Mouse (Mus musculus) intestine, embryonic 15.5 days (tissue): ENCODE measurements at regions not wholly inside any gene's neighbourhood (a gene's known extent, or its start where the extent isn't known, plus 50 kb on each side); places are given as distances from the start of the nearest gene placed in this dataset.

Experiments
- ATAC-seq: fragments of 200-750 bp; cut with Nextera tagmentation; 2 replicates; pipeline ENCODE4 v1.8.0; 2017; ENCODE audit warnings: moderate TSS enrichment, moderate library complexity
- H3K27ac ChIP-seq: fragments of 300-500 bp; sonication (generic); 2 replicates; pipeline ENCODE4 v1.5.1; 2015; ENCODE audit warnings: mild to moderate bottlenecking, inconsistent platforms
- H3K27me3 ChIP-seq: fragments of 300-500 bp; sonication (generic); replicated peaks from 2 replicates; pipeline ENCODE4 v1.6.1; 2015; ENCODE audit warnings: inconsistent platforms
- H3K36me3 ChIP-seq: fragments of 300-500 bp; sonication (generic); 2 replicates; pipeline ENCODE4 v1.6.1; 2015; ENCODE audit warnings: inconsistent platforms
- H3K4me1 ChIP-seq: fragments of 300-500 bp; sonication (generic); replicated peaks from 2 replicates; pipeline ENCODE4 v1.6.1; 2015; ENCODE audit warnings: inconsistent platforms
- H3K4me2 ChIP-seq: fragments of 300-500 bp; sonication (generic); replicated peaks from 2 replicates; pipeline ENCODE4 v1.6.1; 2015; ENCODE audit warnings: mild to moderate bottlenecking, inconsistent platforms
- H3K4me3 ChIP-seq: fragments of 300-500 bp; sonication (generic); replicated peaks from 2 replicates; pipeline ENCODE4 v1.5.1; 2015; ENCODE audit warnings: inconsistent platforms
- H3K9ac ChIP-seq: fragments of 300-500 bp; sonication (generic); 2 replicates; pipeline ENCODE4 v1.6.1; 2015; ENCODE audit warnings: inconsistent platforms
- H3K9me3 ChIP-seq: fragments of 300-500 bp; sonication (generic); 2 replicates; pipeline ENCODE4 v1.6.1; 2016; ENCODE audit warnings: inconsistent platforms
- WGBS: fragments of 180-500 bp; shearing (Covaris S2); methylation state at CpG from one replicate; pipeline ENCODE4 v1.1.7; 2015; 5-methylcytosine and 5-hydroxymethylcytosine counted together

DNA sequence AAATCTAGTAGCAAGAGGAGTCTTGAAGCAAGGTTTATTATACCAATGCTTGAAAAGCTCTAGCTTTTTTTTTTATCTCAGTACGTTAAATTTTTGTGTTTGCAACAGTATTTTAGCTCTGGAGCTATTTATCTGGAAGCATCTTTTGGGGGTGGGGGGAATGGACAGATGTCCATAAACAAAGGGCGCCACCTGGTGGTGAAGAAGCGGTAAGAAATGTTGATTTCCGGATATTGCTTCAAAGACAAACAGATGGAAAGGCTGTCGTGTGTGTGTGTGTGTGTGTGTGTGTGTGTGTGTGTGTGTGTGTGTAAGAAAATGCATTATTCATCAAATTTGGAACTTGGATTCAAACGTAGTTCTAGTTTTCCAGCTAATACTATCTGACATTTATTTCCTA is 325.4 kb downstream of the Mtx2 start:
- WGBS = 8% methylated on average over 6 of the region's 6 CpGs
- no peaks in the 10 kb centered on the region; the same call in 1 of the 2 replicates for H3K27me3 ChIP-seq
- ATAC-seq = no peak

GRCm38 (mm10) chr2:75151519-75151918 is 325.9 kb downstream of the Mtx2 start:
- ATAC-seq = no peak
- Histone ChIP-seq H3K9me3 (no peaks in the 10 kb centered on the region), H3K36me3 (no peaks in the 10 kb centered on the region), H3K4me3 (no peak overlapping the region), H3K4me2 (no peak overlapping the region), H3K4me1 (0 out of 2 replicates have a peak, but pooled peaks cover 4% of the 10 kb centered on the region), H3K9ac (no peak overlapping the region), H3K27me3 (no peaks in the 10 kb centered on the region; the same call in 1 of the 2 replicates), H3K27ac (no peak overlapping the region)
- WGBS = 85% methylated on average over 8 of the region's 8 CpGs

More for the DNA sequence above, 325.4 kb downstream of the Mtx2 start:
- no peak overlapping the region for H3K4me3 ChIP-seq
- no peaks in the 10 kb centered on the region for H3K36me3 ChIP-seq
- H3K9me3 ChIP-seq = no peaks in the 10 kb centered on the region
- H3K4me1 ChIP-seq = 0 out of 2 replicates have a peak, but pooled peaks cover 4% of the 10 kb centered on the region
- H3K9ac ChIP-seq = no peak overlapping the region
- H3K27ac ChIP-seq = no peak overlapping the region
- H3K4me2 ChIP-seq = no peak overlapping the region

DNA sequence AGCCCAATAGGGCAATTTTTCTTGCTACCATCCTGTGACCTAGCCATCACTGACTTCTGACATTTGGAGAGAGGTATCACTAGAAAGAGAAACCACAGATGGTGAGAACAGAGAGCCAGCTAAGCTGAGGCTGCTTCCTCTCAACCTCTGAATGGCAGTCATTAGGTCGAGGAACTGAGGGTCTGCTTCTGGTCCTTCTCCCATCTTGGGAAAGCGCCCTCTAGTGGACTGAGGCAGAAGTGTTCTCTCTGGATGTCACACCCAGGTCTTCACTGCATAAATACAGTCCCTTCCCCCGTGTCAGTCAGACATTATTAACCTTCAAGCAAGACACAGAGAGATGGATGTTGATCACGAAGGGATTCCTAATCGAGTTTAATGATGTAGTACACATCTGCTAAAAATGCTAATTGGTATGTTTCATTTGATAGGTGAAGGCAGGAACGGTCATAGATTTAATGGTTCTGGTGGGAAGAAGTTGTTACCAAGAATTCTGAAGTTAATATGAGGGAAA is 326.9 kb downstream of the Mtx2 start:
- no peak overlapping the region for H3K27ac ChIP-seq
- no peak overlapping the region for H3K9ac ChIP-seq
- H3K27me3 ChIP-seq = no peaks in the 10 kb centered on the region; the same call in 1 of the 2 replicates
- H3K36me3 ChIP-seq = no peaks in the 10 kb centered on the region
- WGBS = 39% methylated on average over 6 of the region's 6 CpGs
- no peak overlapping the region for H3K4me2 ChIP-seq
- 0 out of 2 replicates have a peak, but pooled peaks cover 4% of the 10 kb centered on the region for H3K4me1 ChIP-seq
- H3K4me3 ChIP-seq = no peak overlapping the region
- no peak for ATAC-seq
- H3K9me3 ChIP-seq = no peaks in the 10 kb centered on the region

DNA sequence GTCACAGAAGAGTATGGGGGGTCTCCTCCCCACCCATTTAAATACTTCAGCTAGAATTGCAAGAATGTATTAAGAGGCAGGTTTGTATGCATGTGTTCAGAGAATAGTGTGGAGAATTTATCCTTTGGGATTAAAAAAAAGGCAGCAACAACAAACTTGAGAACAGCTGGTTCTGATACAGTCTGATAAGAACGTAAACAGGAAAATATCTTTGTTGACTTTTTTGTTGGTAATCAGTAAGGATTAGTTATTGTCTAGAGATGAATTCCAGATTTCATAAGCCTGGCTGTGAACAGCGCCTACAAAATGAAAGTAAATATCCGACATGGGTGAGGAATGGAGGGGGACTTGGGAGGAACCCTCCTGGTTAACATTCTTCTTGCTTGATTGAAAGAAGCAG is 328.8 kb downstream of the Mtx2 start:
- H3K9me3 ChIP-seq = no peaks in the 10 kb centered on the region
- H3K27ac ChIP-seq = no peak overlapping the region
- ATAC-seq = no peak
- H3K9ac ChIP-seq = no peak overlapping the region
- H3K36me3 ChIP-seq = no peaks in the 10 kb centered on the region
- no peak overlapping the region for H3K4me2 ChIP-seq
- H3K27me3 ChIP-seq = no peaks in the 10 kb centered on the region
- 54% methylated on average over 3 of the region's 3 CpGs for WGBS
- 0 out of 2 replicates have a peak, but pooled peaks cover 4% of the 10 kb centered on the region for H3K4me1 ChIP-seq
- no peak overlapping the region for H3K4me3 ChIP-seq

- ATAC-seq = 0 out of 2 replicates have a peak, but pooled peaks have one; percentile 49
- H3K27me3 ChIP-seq = no peaks in the 10 kb centered on the region
- H3K4me1 ChIP-seq = 0 out of 2 replicates have a peak, but pooled peaks cover 4% of the 10 kb centered on the region
- no peak overlapping the region for H3K4me3 ChIP-seq
- no peak overlapping the region for H3K27ac ChIP-seq
- no peaks in the 10 kb centered on the region for H3K9me3 ChIP-seq
- H3K36me3 ChIP-seq = no peaks in the 10 kb centered on the region
- no peak overlapping the region for H3K9ac ChIP-seq
- WGBS = 26% methylated on average over 3 of the region's 3 CpGs
- H3K4me2 ChIP-seq = no peak overlapping the region
Observed at GRCm38 (mm10) chr2:75158581-75158980, 333.0 kb downstream of the Mtx2 start.

GRCm38 (mm10) chr2:75161075-75161474 is 335.5 kb downstream of the Mtx2 start:
- ATAC-seq = no peak
- no peak overlapping the region for H3K9ac ChIP-seq
- no peak overlapping the region for H3K27ac ChIP-seq
- WGBS = 90% methylated on average over 14 of the region's 14 CpGs
- H3K36me3 ChIP-seq = no peaks in the 10 kb centered on the region
- H3K9me3 ChIP-seq = no peaks in the 10 kb centered on the region
- no peak overlapping the region for H3K4me2 ChIP-seq
- H3K4me3 ChIP-seq = no peak overlapping the region
- H3K4me1 ChIP-seq = no peaks in the 10 kb centered on the region
- no peaks in the 10 kb centered on the region for H3K27me3 ChIP-seq

DNA sequence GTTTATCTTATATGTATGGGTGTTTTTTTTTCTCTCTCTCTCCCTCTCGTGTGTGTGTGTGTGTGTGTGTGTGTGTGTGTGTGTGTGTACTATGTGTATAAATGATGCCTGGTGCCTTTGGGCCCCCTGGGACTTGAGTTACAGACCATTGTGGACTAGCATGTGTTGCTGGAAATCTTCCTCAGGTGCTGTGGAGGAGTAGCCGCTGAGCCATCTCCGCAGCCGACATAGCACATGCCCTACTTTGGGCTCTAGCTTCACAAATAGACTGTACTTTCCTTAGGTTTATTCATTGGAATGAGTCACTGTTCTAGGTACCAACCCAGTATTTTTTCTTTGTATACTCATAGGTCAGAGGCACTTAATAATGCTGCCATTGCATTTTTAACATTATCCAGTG is 339.4 kb downstream of the Mtx2 start:
- no peak for ATAC-seq
- Histone ChIP-seq H3K9me3 (no peaks in the 10 kb centered on the region), H3K27me3 (no peaks in the 10 kb centered on the region), H3K27ac (no peak overlapping the region), H3K4me2 (no peak overlapping the region), H3K9ac (no peak overlapping the region), H3K36me3 (no peaks in the 10 kb centered on the region), H3K4me1 (no peaks in the 10 kb centered on the region), H3K4me3 (no peak overlapping the region)
- WGBS = 79% methylated on average over 4 of the region's 4 CpGs

- Histone ChIP-seq H3K4me1 (no peaks in the 10 kb centered on the region), H3K27ac (no peak overlapping the region), H3K9ac (no peak overlapping the region), H3K9me3 (no peaks in the 10 kb centered on the region), H3K27me3 (no peaks in the 10 kb centered on the region), H3K4me3 (no peak overlapping the region), H3K36me3 (no peaks in the 10 kb centered on the region), H3K4me2 (no peak overlapping the region)
- 88% methylated on average over 5 of the region's 5 CpGs for WGBS
- no peak for ATAC-seq
Observed at GRCm38 (mm10) chr2:75176267-75176666, 350.7 kb downstream of the Mtx2 start.

DNA sequence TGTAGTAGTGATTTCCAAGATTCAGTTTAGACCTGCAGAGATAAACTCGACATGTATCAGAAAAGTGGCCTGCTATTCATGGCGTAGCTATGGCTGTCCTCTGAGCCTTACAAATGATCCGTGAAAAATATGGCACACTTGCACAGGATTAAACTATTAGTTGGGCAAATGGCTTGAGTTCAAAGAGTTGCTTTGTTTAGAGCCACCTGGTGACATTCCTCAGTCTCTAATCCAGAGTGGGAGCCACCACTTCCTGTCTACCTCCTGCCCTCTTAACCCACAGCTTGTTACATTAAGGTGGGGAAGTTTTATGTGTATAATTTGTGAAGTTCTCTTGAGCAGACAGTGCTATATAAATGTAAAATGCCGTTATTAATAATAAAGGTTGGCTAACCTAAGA is 357.7 kb downstream of the Mtx2 start:
- H3K36me3 ChIP-seq = no peaks in the 10 kb centered on the region
- no peak for ATAC-seq
- H3K9me3 ChIP-seq = no peaks in the 10 kb centered on the region
- H3K9ac ChIP-seq = no peak overlapping the region
- no peak overlapping the region for H3K4me2 ChIP-seq
- H3K27me3 ChIP-seq = no peaks in the 10 kb centered on the region
- no peak overlapping the region for H3K4me3 ChIP-seq
- 64% methylated on average over 4 of the region's 4 CpGs for WGBS
- no peaks in the 10 kb centered on the region for H3K4me1 ChIP-seq
- no peak overlapping the region for H3K27ac ChIP-seq

DNA sequence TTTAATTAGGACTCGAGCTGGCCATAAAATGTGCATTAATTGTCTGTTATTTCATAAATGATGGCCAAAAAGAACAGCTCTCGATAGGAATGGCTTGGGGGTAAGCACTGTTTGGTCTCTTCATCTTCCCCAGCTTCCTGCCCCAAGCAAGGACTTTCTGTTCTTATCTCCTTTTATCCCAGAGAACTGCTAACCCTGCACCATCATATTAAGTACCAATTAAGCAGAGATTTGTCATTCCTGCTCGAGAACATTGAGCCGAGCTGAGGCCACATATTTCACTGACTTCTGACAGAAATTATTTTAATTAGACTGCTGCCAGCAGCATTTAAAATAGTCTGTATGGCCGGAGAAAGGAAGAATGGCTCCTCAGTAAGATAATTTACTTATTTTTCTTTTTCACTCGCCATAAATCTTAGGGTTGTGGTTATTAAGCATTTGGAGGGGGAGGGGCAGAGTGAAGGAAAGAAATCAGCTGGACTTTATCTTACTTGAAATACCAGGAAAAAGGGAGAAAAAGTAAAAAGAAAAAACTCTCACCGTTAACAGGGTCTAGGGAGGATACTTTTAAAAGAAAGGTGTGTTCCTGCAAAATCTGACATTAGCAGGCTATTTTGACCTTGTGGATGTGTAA is 377.1 kb downstream of the Mtx2 start:
- no peak for ATAC-seq
- H3K27me3 ChIP-seq = no peaks in the 10 kb centered on the region
- H3K36me3 ChIP-seq = no peaks in the 10 kb centered on the region
- H3K4me2 ChIP-seq = no peak overlapping the region
- no peak overlapping the region for H3K4me3 ChIP-seq
- no peaks in the 10 kb centered on the region for H3K9me3 ChIP-seq
- H3K4me1 ChIP-seq = no peaks in the 10 kb centered on the region
- 34% methylated on average over 7 of the region's 7 CpGs for WGBS
- H3K27ac ChIP-seq = no peak overlapping the region
- no peak overlapping the region for H3K9ac ChIP-seq

GRCm38 (mm10) chr2:75208821-75209758 is 383.5 kb downstream of the Mtx2 start:
- no peak overlapping the region for H3K9ac ChIP-seq

GRCm38 (mm10) chr2:75209790-75210583 is 384.4 kb downstream of the Mtx2 start:
- H3K9ac ChIP-seq = no peak overlapping the region
- H3K27me3 ChIP-seq = no peaks in the 10 kb centered on the region
- H3K36me3 ChIP-seq = no peaks in the 10 kb centered on the region
- no peak overlapping the region for H3K4me2 ChIP-seq
- H3K9me3 ChIP-seq = no peaks in the 10 kb centered on the region
- H3K4me1 ChIP-seq = no peaks in the 10 kb centered on the region
- no peak overlapping the region for H3K27ac ChIP-seq
- WGBS = 68% methylated on average over 17 of the region's 17 CpGs
- H3K4me3 ChIP-seq = no peak overlapping the region
- ATAC-seq = no peak

More at GRCm38 (mm10) chr2:75208821-75209758, 383.5 kb downstream of the Mtx2 start:
- 79% methylated on average over 27 of the region's 27 CpGs for WGBS
- Histone ChIP-seq H3K27me3 (no peaks in the 10 kb centered on the region), H3K4me3 (no peak overlapping the region), H3K36me3 (no peaks in the 10 kb centered on the region), H3K4me1 (no peaks in the 10 kb centered on the region), H3K27ac (no peak overlapping the region), H3K9me3 (no peaks in the 10 kb centered on the region), H3K4me2 (no peak overlapping the region)
- ATAC-seq = no peak
